Mouse (Mus musculus) MEL (cell line): ENCODE data around the gene Ran. TPM values are rescaled to one million over a fixed set of nuclear protein-coding genes. Genes with fewer than 3 reads are reported as not detected.
"Not testable (repeated sequence)": the region's sequence is repeated elsewhere in the genome, so short reads cannot be mapped to it uniquely, and the experiment has no call there.

ENCODE experiments used
- DNase-seq: peaks from one replicate; pipeline ENCODE4 v3.0.0; 2011; ENCODE audit warnings: low read depth, low spot score
- H3K27ac ChIP-seq: 2 replicates; pipeline ENCODE4 v1.5.1; 2012; ENCODE audit warnings: low read depth, mild to moderate bottlenecking, control low read depth, low read length, moderate library complexity; ENCODE audit not compliant: control insufficient read depth
- H3K27me3 ChIP-seq, 2 experiments: fragments of 150-350 bp in 1 of 2; sonication (generic) in 1 of 2; 2 replicates each; pipeline ENCODE4 v1.6.1; 2012; ENCODE audit warnings: low read length in 2 of 2, mild to moderate bottlenecking in 2 of 2, improper control_type of control experiment in 1 of 2, moderate library complexity in 1 of 2; ENCODE audit not compliant: insufficient read depth in 2 of 2, control insufficient read depth in 1 of 2
- H3K36me3 ChIP-seq, 2 experiments: 2 replicates each; pipeline ENCODE4 v1.6.1; 2012 to 2014; ENCODE audit warnings: low read length in 2 of 2, improper control_type of control experiment in 1 of 2, inconsistent platforms in 1 of 2, mild to moderate bottlenecking in 1 of 2; ENCODE audit not compliant: insufficient read depth in 2 of 2, control insufficient read depth in 1 of 2
- H3K4me1 ChIP-seq, 2 experiments: fragments of 150-350 bp in 1 of 2; sonication (generic) in 1 of 2; 2 replicates each; pipeline ENCODE4 v1.6.1; 2012; ENCODE audit warnings: low read length in 2 of 2, improper control_type of control experiment in 1 of 2, mild to moderate bottlenecking in 1 of 2; ENCODE audit not compliant: insufficient read depth in 2 of 2, control insufficient read depth in 1 of 2
- H3K4me3 ChIP-seq, 2 experiments: fragments of 150-350 bp in 1 of 2; sonication (generic) in 1 of 2; 2 replicates each; pipeline ENCODE4 v1.5.1; 2012; ENCODE audit warnings: low read depth in 2 of 2, low read length in 2 of 2, mild to moderate bottlenecking in 2 of 2, moderate library complexity in 2 of 2, control low read depth in 1 of 2, improper control_type of control experiment in 1 of 2; ENCODE audit not compliant: control insufficient read depth in 1 of 2, insufficient read depth in 1 of 2
- H3K79me2 ChIP-seq: 2 replicates; pipeline ENCODE4 v1.6.1; 2012; ENCODE audit warnings: mild to moderate bottlenecking, low read length, moderate library complexity; ENCODE audit not compliant: control insufficient read depth, poor library complexity, insufficient read depth
- H3K9ac ChIP-seq: 2 replicates; pipeline ENCODE4 v1.6.1; 2012; ENCODE audit warnings: low read depth, mild to moderate bottlenecking, control low read depth, low read length, moderate library complexity; ENCODE audit not compliant: control insufficient read depth, poor library complexity, severe bottlenecking
- H3K9me3 ChIP-seq: fragments of 150-350 bp; sonication (generic); replicated peaks from 2 replicates; pipeline ENCODE4 v1.6.1; 2012; ENCODE audit warnings: mild to moderate bottlenecking, low read length, improper control_type of control experiment, moderate library complexity; ENCODE audit not compliant: insufficient read depth
- CHD2 ChIP-seq: IDR thresholded peaks from 2 replicates; pipeline ENCODE4 v1.6.1; 2011; ENCODE audit warnings: low read length, improper control_type of control experiment
- CTCF ChIP-seq, 3 experiments: IDR thresholded peaks in 2 of 3; conservative IDR thresholded peaks in 1 of 3; 2 replicates each; pipeline ENCODE4 v1.5.1; 2011 to 2012; ENCODE audit warnings: low read length in 3 of 3, low read depth in 2 of 3, mild to moderate bottlenecking in 2 of 3, improper control_type of control experiment in 1 of 3, inconsistent platforms in 1 of 3, mixed read lengths in 1 of 3, moderate library complexity in 1 of 3; ENCODE audit not compliant: control insufficient read depth in 1 of 3, insufficient read depth in 1 of 3, poor library complexity in 1 of 3, severe bottlenecking in 1 of 3
- ETS1 ChIP-seq: IDR thresholded peaks from 2 replicates; pipeline ENCODE4 v1.6.1; 2012; ENCODE audit warnings: low read depth, mild to moderate bottlenecking, inconsistent platforms, low read length, improper control_type of control experiment, moderate library complexity
- KAT2A ChIP-seq: conservative IDR thresholded peaks from 2 replicates; pipeline ENCODE4 v1.6.1; 2012; ENCODE audit warnings: low read depth, low read length, improper control_type of control experiment, inconsistent platforms
- MYC ChIP-seq: IDR thresholded peaks from 2 replicates; pipeline ENCODE4 v1.6.1; 2011; ENCODE audit warnings: low read depth, mild to moderate bottlenecking, low read length, improper control_type of control experiment, moderate library complexity
- POLR2A ChIP-seq, 2 experiments: IDR thresholded peaks; 2 replicates each; pipeline ENCODE4 v1.6.1; 2011 to 2012; ENCODE audit warnings: low read length in 2 of 2, mild to moderate bottlenecking in 2 of 2, control low read depth in 1 of 2, improper control_type of control experiment in 1 of 2, low read depth in 1 of 2, moderate library complexity in 1 of 2; ENCODE audit not compliant: control insufficient read depth in 1 of 2, insufficient read depth in 1 of 2, poor library complexity in 1 of 2
- RAD21 ChIP-seq: IDR thresholded peaks from 2 replicates; pipeline ENCODE4 v1.6.1; 2011; ENCODE audit warnings: mild to moderate bottlenecking, low read depth, low read length, improper control_type of control experiment
- SMC3 ChIP-seq: IDR thresholded peaks from 2 replicates; pipeline ENCODE4 v1.6.1; 2011; ENCODE audit warnings: low read depth, low read length, improper control_type of control experiment
- USF2 ChIP-seq, 2 experiments: IDR thresholded peaks; 2 replicates each; pipeline ENCODE4 v1.6.1; 2011 to 2012; ENCODE audit warnings: improper control_type of control experiment in 2 of 2, low read length in 2 of 2, borderline replicate concordance in 1 of 2, inconsistent platforms in 1 of 2, low read depth in 1 of 2, mild to moderate bottlenecking in 1 of 2; ENCODE audit not compliant: insufficient read depth in 1 of 2
- polyA plus RNA-seq, 2 experiments: library from polyadenylated mRNA; stranded (reverse) in 1 of 2; unstranded in 1 of 2; fragments of >175 nt in 1 of 2; fragments of >200 nt in 1 of 2; gene quantifications; 2 replicates each; pipeline versions ENCODE4 v1.2.1 to v1.2.4; 2012; ENCODE audit warnings: low replicate concordance in 2 of 2, low read depth in 1 of 2; ENCODE audit not compliant: insufficient read length in 2 of 2, insufficient read depth in 1 of 2, missing spikeins in 1 of 2
- total RNA-seq: library from RNA; depleted of rRNA; stranded (reverse); fragments of 300-350 nt; gene quantifications from 2 replicates; pipeline ENCODE4 v1.2.3, GENCODE M21; 2012

Gene Ran
- total and polyA plus RNA-seq, 3 experiments: 91.6 to 2,479 (median 950) TPM

DNA sequence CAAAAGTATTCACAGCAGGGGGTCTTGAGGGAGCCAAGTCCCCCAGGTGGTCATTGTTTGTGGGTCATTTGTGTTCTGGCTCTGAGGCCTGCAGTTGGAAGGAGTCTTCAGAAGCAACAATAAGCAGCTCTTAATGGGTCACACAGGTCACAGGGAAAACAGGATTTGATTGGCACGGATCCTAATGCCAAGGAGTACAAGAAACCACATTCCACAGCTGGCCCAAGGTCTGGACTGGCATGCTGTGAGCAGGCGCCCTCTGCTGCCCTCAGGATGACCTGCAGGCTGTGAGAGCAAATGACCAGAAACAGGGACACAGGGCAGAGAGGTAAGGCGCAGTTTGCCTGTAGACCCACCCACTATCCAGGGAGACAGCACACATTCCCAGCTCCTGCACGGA, 43.6 kb upstream of the Ran start:
- no peak overlapping the region for H3K27ac ChIP-seq
- no peaks in the 10 kb centered on the region for H3K9me3 ChIP-seq
- H3K27me3 ChIP-seq: no peaks in the 10 kb centered on the region
- H3K36me3 ChIP-seq: no peaks in the 10 kb centered on the region
- no peak for TF ChIP-seq KAT2A
- peak; percentile 51 to 71 (median 57) for TF ChIP-seq CTCF (IDR thresholded peaks at IDR 0.05 in 2 of 3, conservative IDR thresholded peaks at IDR 0.05 in 1 of 3; ENCODE audit: control insufficient read depth in 1 of 3, insufficient read depth in 1 of 3, low read depth in 2 of 3, low read length in 3 of 3, poor library complexity in 1 of 3, severe bottlenecking in 1 of 3)
- 0 out of 2 replicates have a peak, but pooled peaks have one; percentile 30 for TF ChIP-seq SMC3
- TF ChIP-seq CHD2: no peak
- TF ChIP-seq MYC: no peak
- no peak for TF ChIP-seq POLR2A (IDR thresholded peaks at IDR 0.05; ENCODE audit: control insufficient read depth in 1 of 2, insufficient read depth in 1 of 2, low read depth in 1 of 2, low read length in 2 of 2, poor library complexity in 1 of 2)
- no peak for TF ChIP-seq USF2 (IDR thresholded peaks at IDR 0.05; ENCODE audit: borderline replicate concordance in 1 of 2, insufficient read depth in 1 of 2, low read depth in 1 of 2, low read length in 2 of 2)
- no peak overlapping the region for H3K4me3 ChIP-seq
- H3K9ac ChIP-seq: no peak overlapping the region
- H3K79me2 ChIP-seq: no peaks in the 10 kb centered on the region
- DNase-seq: peak; percentile 32
- no peaks in the 10 kb centered on the region for H3K4me1 ChIP-seq

DNA sequence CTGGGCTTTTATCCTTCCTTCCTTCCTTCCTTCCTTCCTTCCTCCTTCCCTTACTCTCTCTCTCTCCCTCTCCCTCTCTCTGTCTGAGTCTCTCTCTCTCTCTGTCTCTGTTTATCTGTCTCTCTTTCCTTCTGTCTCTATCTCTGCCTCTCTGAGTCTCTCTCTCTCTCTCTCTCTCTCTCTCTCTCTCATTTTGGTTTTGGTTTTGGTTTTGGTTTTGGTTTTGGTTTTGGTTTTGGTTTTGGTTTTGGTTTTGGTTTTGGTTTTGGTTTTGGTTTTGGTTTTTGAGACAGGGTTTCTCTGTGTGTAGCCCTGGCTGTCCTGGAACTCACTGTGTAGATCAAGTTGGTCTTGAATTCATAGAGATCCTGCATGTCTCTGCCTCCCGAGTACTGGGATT, 42.4 kb upstream of the Ran start:
- not testable (repeated sequence) for H3K4me3 ChIP-seq, H3K79me2 ChIP-seq, H3K9me3 ChIP-seq, H3K27me3 ChIP-seq, DNase-seq, H3K36me3 ChIP-seq, H3K27ac ChIP-seq, H3K4me1 ChIP-seq, H3K9ac ChIP-seq
- peak; percentile 51 for TF ChIP-seq ETS1

DNA sequence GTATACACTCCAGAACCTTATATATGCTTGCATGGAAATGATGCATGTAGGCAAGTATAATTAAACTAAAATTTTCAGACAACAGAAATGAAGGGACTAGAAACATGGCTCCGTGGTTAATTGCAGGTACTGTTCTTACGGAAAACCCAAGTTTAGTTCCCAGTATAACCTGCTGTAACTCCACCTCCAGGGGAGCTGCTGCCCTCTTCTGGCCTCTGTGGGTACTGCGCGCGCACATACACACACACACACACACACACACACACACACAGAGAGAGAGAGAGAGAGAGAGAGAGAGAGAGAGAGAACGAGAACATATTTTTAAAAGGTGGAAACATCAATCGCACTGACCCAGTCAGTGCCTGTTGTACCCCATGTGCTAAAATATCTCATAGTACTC, 40.9 kb upstream of the Ran start:
- no peaks in the 10 kb centered on the region for H3K79me2 ChIP-seq
- H3K36me3 ChIP-seq: no peaks in the 10 kb centered on the region
- no peak overlapping the region for H3K27ac ChIP-seq
- DNase-seq: no peak
- no peaks in the 10 kb centered on the region for H3K4me1 ChIP-seq
- no peaks in the 10 kb centered on the region for H3K9me3 ChIP-seq
- peak; percentile 22 to 51 (median 23); a peak in 4 of 6 replicates for TF ChIP-seq CTCF (IDR thresholded peaks at IDR 0.05 in 2 of 3, conservative IDR thresholded peaks at IDR 0.05 in 1 of 3; ENCODE audit: control insufficient read depth in 1 of 3, insufficient read depth in 1 of 3, low read depth in 2 of 3, low read length in 3 of 3, poor library complexity in 1 of 3, severe bottlenecking in 1 of 3)
- TF ChIP-seq MYC: no peak
- no peak for TF ChIP-seq RAD21
- no peak overlapping the region for H3K4me3 ChIP-seq
- no peaks in the 10 kb centered on the region for H3K27me3 ChIP-seq
- no peak overlapping the region for H3K9ac ChIP-seq
